Mouse (Mus musculus) layer of hippocampus, adult 18-20 months (tissue): ENCODE data around the gene Nup188. TPM values are rescaled to one million over a fixed set of nuclear protein-coding genes. Genes with fewer than 3 reads are reported as not detected.

Experiments used
- DNase-seq, 2 experiments: peaks; one replicate each; pipeline ENCODE4 v3.0.0; 2022; ENCODE audit warnings: low spot score in 2 of 2
- microRNA-seq, 2 experiments: library from miRNA; unstranded; fragments of <30 nt; microRNA quantifications; one replicate each; pipeline ENCODE4 v1.2.0; 2021
- total RNA-seq, 2 experiments: library from RNA; stranded (reverse); gene quantifications; 2 replicates each; pipeline ENCODE4 v1.2.3; 2021

Nup188 gene
- total RNA-seq, 2 experiments from 2014 or later: 19.5 to 21.9 TPM

- no peak for DNase-seq
Observed at GRCm38 (mm10) chr2:30380564-30381376, 94.6 kb downstream of the Nup188 start.

GRCm38 (mm10) chr2:30381377-30381725 lies 95.2 kb downstream of the Nup188 start:
- DNase-seq: no peak

GRCm38 (mm10) chr2:30384814-30385213 lies 98.6 kb downstream of the Nup188 start:
- DNase-seq: peak; percentile 24 to 50

- no peak for DNase-seq
Observed at GRCm38 (mm10) chr2:30385591-30385990, 99.4 kb downstream of the Nup188 start.

GRCm38 (mm10) chr2:30386913-30387312 lies 100.7 kb downstream of the Nup188 start:
- DNase-seq: no peak

- no peak for DNase-seq
Observed at GRCm38 (mm10) chr2:30389000-30389399, 102.8 kb downstream of the Nup188 start.

- DNase-seq: peak; percentile 99
Observed at GRCm38 (mm10) chr2:30392114-30392576, 105.9 kb downstream of the Nup188 start, which contains the start of gene Dolpp1. Gene Dolpp1 (plus strand): TSS chr2:30392254.

GRCm38 (mm10) chr2:30392577-30393369 lies 106.6 kb downstream of the Nup188 start:
- DNase-seq: peak; percentile 51 to 62

GRCm38 (mm10) chr2:30393370-30393656 lies 107.1 kb downstream of the Nup188 start:
- DNase-seq: no peak

Small RNA genes within 50 kb of the gene (microRNA-seq; reads per million reads assigned to microRNA genes)
- gene Gm47292: 0 reads per million in 2 experiments

Other genes starting within 250 kb of the Nup188 start
- gene Wdr34, start 237.5 kb upstream of the Nup188 start, total RNA-seq: 10 to 100 TPM; 38.3 to 39.4 TPM
- 100 to 1,000 TPM; 192 to 199 TPM for gene Set, start 229.0 kb upstream of the Nup188 start, total RNA-seq
- gene Pkn3, start 208.7 kb upstream of the Nup188 start, total RNA-seq: 1 to 10 TPM; 2.1 to 3.8 TPM
- gene Zdhhc12, start 192.7 kb upstream of the Nup188 start, total RNA-seq: 10 to 100 TPM in 1 of 2 experiments, 1 to 10 TPM in 1; 7.9 to 10.5 TPM
- 100 to 1,000 TPM; 187 to 193 TPM for gene Zer1, start 161.8 kb upstream of the Nup188 start, total RNA-seq
- 10 to 100 TPM; 51.1 to 54.7 TPM for gene Tbc1d13, start 152.7 kb upstream of the Nup188 start, total RNA-seq
- gene Endog, start 114.9 kb upstream of the Nup188 start, total RNA-seq: 10 to 100 TPM; 20.7 to 24.9 TPM
- 10 to 100 TPM; 34.2 to 34.6 TPM for gene Spout1, start 107.9 kb upstream of the Nup188 start, total RNA-seq
- 10 to 100 TPM; 15.2 to 16.1 TPM for gene Kyat1, start 80.5 kb upstream of the Nup188 start, total RNA-seq
- 10 to 100 TPM; 61.5 to 62.8 TPM for gene Lrrc8a, start 48.7 kb upstream of the Nup188 start, total RNA-seq
- 1 to 10 TPM; 8.4 to 9.5 TPM for gene Gm28035, start 45.8 kb upstream of the Nup188 start, total RNA-seq
- 10 to 100 TPM; 17.7 to 20.1 TPM for gene Phyhd1, start 20.2 kb upstream of the Nup188 start, total RNA-seq
- gene Gm28038, start 5.4 kb upstream of the Nup188 start, total RNA-seq: not detected
- gene Dolk, start 63 bp upstream of the Nup188 start, total RNA-seq: 10 to 100 TPM; 19.8 to 22.3 TPM
- 100 to 1,000 TPM; 274 to 286 TPM for gene Sh3glb2, start 72.9 kb downstream of the Nup188 start, total RNA-seq
- gene Miga2, start 77.8 kb downstream of the Nup188 start, total RNA-seq: 100 to 1,000 TPM; 105 to 111 TPM
- gene Dolpp1, start 105.9 kb downstream of the Nup188 start, total RNA-seq: 10 to 100 TPM; 21.9 to 26.3 TPM
- gene Crat, start 129.4 kb downstream of the Nup188 start, total RNA-seq: 10 to 100 TPM; 45.9 to 55.6 TPM
- gene Ptpa, start 129.6 kb downstream of the Nup188 start, total RNA-seq: 100 to 1,000 TPM; 170 to 176 TPM
- 10 to 100 TPM; 15.2 to 18.0 TPM for gene Ier5l, start 187.8 kb downstream of the Nup188 start, total RNA-seq